Mouse (Mus musculus): ENCODE data around the gene Cdh23. TPM values are rescaled to one million over a fixed set of nuclear protein-coding genes. Genes with fewer than 3 reads are reported as not detected.

The Cdh23 gene
- polyA plus RNA-seq, 1 experiment: 2.1 TPM

DNA sequence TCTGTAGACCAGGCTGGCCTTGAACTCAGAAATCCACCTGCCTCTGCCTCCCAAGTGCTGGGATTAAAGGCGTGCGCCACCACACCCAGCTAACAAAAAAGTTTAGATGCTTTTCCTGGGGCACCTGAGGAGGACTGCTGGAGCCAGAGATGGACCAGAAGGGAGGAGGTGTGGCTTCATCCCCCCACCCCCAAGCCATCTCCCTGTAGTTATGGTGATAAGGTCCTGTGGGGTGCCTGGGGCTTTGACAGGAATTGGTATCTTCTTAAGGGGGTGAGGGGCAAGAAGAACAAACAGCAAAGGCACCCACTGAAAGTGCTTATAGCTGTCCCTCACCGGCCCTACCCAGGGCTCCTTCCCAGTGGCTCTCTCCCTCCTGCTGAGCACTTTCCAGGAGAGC is 30.6 kb upstream of the Cdh23 start:
- H3K4me2 ChIP-seq (ENCODE audit: low read depth): no peak overlapping the region
- no peak overlapping the region for H3K4me3 ChIP-seq
- no peak for TF ChIP-seq E2F4 (IDR thresholded peaks at IDR 0.05; ENCODE audit: insufficient read depth)
- TF ChIP-seq POLR2AphosphoS2 (IDR thresholded peaks at IDR 0.05; ENCODE audit: insufficient read length, low read depth): no peak
- no peak for TF ChIP-seq CEBPB (IDR thresholded peaks at IDR 0.05; ENCODE audit: insufficient read depth, poor library complexity, severe bottlenecking)
- no peak for TF ChIP-seq MAX (IDR thresholded peaks at IDR 0.05; ENCODE audit: low read depth)
- no peak for TF ChIP-seq POLR2A (IDR thresholded peaks at IDR 0.05; ENCODE audit: insufficient read length, low read depth)
- TF ChIP-seq REST (IDR thresholded peaks at IDR 0.05; ENCODE audit: insufficient read depth, insufficient read length): no peak
- no peak for TF ChIP-seq USF1 (IDR thresholded peaks at IDR 0.05; ENCODE audit: low read depth)
- TF ChIP-seq MYOG (IDR thresholded peaks at IDR 0.05; ENCODE audit: control insufficient read depth in 1 of 3, insufficient read depth in 1 of 3, insufficient read length in 2 of 3, low read depth in 2 of 3): no peak
- no peak for TF ChIP-seq TCF12 (IDR thresholded peaks at IDR 0.05; ENCODE audit: insufficient read depth, poor library complexity, severe bottlenecking)
- no peaks in the 10 kb centered on the region for H3K36me3 ChIP-seq (ENCODE audit: control insufficient read depth, insufficient read depth)
- no peaks in the 10 kb centered on the region for H3K79me2 ChIP-seq (ENCODE audit: control insufficient read depth, insufficient read depth)
- no peaks in the 10 kb centered on the region for H3K27me3 ChIP-seq (ENCODE audit: control insufficient read depth, insufficient read depth, insufficient read length)
- no peak overlapping the region for H3ac ChIP-seq (ENCODE audit: control insufficient read depth, insufficient read length)

DNA sequence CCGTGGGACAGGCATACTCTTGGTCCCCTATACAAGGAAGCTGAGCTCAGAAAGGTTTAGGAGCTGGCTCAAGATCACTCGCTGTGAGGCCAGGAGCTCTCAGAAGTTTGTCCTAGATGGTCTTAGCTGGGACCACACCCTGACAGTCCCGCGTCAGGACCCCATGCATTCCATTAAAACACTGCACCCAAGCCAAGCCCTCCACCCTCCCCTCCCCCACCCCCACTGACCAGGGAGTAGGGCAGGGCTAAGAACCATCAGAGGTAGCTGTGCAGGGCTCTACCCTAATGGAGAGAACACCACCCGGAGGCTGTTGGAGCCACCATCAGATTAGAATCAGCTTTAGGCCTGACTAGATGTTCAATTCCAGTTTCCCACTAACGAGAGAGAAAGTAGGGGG is 28.2 kb upstream of the Cdh23 start:
- no peak for TF ChIP-seq SRF (IDR thresholded peaks at IDR 0.05; ENCODE audit: control insufficient read depth, insufficient read length, low read depth)
- no peak for TF ChIP-seq USF1 (IDR thresholded peaks at IDR 0.05; ENCODE audit: low read depth)
- no peak for TF ChIP-seq POLR2A (IDR thresholded peaks at IDR 0.05; ENCODE audit: insufficient read length, low read depth)
- TF ChIP-seq REST (IDR thresholded peaks at IDR 0.05; ENCODE audit: insufficient read depth, insufficient read length): no peak
- TF ChIP-seq MYOD1 (IDR thresholded peaks at IDR 0.05; ENCODE audit: control insufficient read depth in 1 of 3, insufficient read length in 2 of 3, low read depth in 2 of 3): no peak
- no peak for TF ChIP-seq MAX (IDR thresholded peaks at IDR 0.05; ENCODE audit: low read depth)
- no peak for TF ChIP-seq TCF12 (IDR thresholded peaks at IDR 0.05; ENCODE audit: insufficient read depth, poor library complexity, severe bottlenecking)
- no peak for TF ChIP-seq TCF3 (IDR thresholded peaks at IDR 0.05; ENCODE audit: insufficient read length, low read depth)
- TF ChIP-seq E2F4 (IDR thresholded peaks at IDR 0.05; ENCODE audit: insufficient read depth): no peak
- TF ChIP-seq MYOG (IDR thresholded peaks at IDR 0.05; ENCODE audit: control insufficient read depth in 1 of 3, insufficient read depth in 1 of 3, insufficient read length in 2 of 3, low read depth in 2 of 3): no peak
- no peak for TF ChIP-seq CEBPB (IDR thresholded peaks at IDR 0.05; ENCODE audit: insufficient read depth, poor library complexity, severe bottlenecking)
- no peak for TF ChIP-seq POLR2AphosphoS2 (IDR thresholded peaks at IDR 0.05; ENCODE audit: insufficient read length, low read depth)
- Histone ChIP-seq H3ac (ENCODE audit: control insufficient read depth, insufficient read length) (no peak overlapping the region), H3K4me3 (no peak overlapping the region), H3K4me2 (ENCODE audit: low read depth) (no peak overlapping the region), H3K27me3 (ENCODE audit: control insufficient read depth, insufficient read depth, insufficient read length) (no peaks in the 10 kb centered on the region), H3K36me3 (ENCODE audit: control insufficient read depth, insufficient read depth) (no peaks in the 10 kb centered on the region), H3K79me2 (ENCODE audit: control insufficient read depth, insufficient read depth) (no peaks in the 10 kb centered on the region)

- TF ChIP-seq POLR2AphosphoS2 (IDR thresholded peaks at IDR 0.05; ENCODE audit: insufficient read length, low read depth) (no peak), TCF3 (IDR thresholded peaks at IDR 0.05; ENCODE audit: insufficient read length, low read depth) (no peak), REST (IDR thresholded peaks at IDR 0.05; ENCODE audit: insufficient read depth, insufficient read length) (no peak), SRF (IDR thresholded peaks at IDR 0.05; ENCODE audit: control insufficient read depth, insufficient read length, low read depth) (no peak), MAX (IDR thresholded peaks at IDR 0.05; ENCODE audit: low read depth) (no peak), MYOG (IDR thresholded peaks at IDR 0.05; ENCODE audit: control insufficient read depth in 1 of 3, insufficient read depth in 1 of 3, insufficient read length in 2 of 3, low read depth in 2 of 3) (no peak), USF1 (IDR thresholded peaks at IDR 0.05; ENCODE audit: low read depth) (no peak), CEBPB (IDR thresholded peaks at IDR 0.05; ENCODE audit: insufficient read depth, poor library complexity, severe bottlenecking) (no peak), POLR2A (IDR thresholded peaks at IDR 0.05; ENCODE audit: insufficient read length, low read depth) (no peak), TCF12 (IDR thresholded peaks at IDR 0.05; ENCODE audit: insufficient read depth, poor library complexity, severe bottlenecking) (no peak), E2F4 (IDR thresholded peaks at IDR 0.05; ENCODE audit: insufficient read depth) (no peak)
- Histone ChIP-seq H3ac (ENCODE audit: control insufficient read depth, insufficient read length) (no peak overlapping the region), H3K27me3 (ENCODE audit: control insufficient read depth, insufficient read depth, insufficient read length) (no peaks in the 10 kb centered on the region), H3K4me3 (no peak overlapping the region), H3K4me2 (ENCODE audit: low read depth) (no peak overlapping the region), H3K79me2 (ENCODE audit: control insufficient read depth, insufficient read depth) (no peaks in the 10 kb centered on the region), H3K36me3 (ENCODE audit: control insufficient read depth, insufficient read depth) (no peaks in the 10 kb centered on the region)
Measured at GRCm38 (mm10) chr10:60723345-60723744, 27.1 kb upstream of the Cdh23 start.

DNA sequence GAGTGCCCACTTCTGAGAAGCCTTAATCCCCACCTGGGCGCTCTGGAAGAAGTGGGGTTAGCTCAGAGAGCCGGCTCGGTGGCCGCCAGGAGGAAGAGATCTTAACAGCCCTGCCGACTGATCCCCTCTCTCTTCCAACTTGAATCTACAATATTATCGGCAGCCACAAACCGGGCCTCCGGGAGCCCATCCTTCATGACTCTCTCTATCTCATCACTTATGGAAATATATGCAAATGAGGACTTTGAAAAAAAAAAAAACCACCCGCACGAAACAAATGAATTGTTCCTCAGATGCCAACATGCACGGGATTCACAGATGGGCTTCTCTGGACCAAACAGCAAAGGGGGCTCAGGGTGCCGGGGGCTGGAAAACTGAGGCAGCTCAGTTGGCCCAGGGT is 25.4 kb upstream of the Cdh23 start:
- no peaks in the 10 kb centered on the region for H3K27me3 ChIP-seq (ENCODE audit: control insufficient read depth, insufficient read depth, insufficient read length)
- H3K4me2 ChIP-seq (ENCODE audit: low read depth): no peak overlapping the region
- no peak overlapping the region for H3ac ChIP-seq (ENCODE audit: control insufficient read depth, insufficient read length)
- no peak overlapping the region for H3K4me3 ChIP-seq
- no peaks in the 10 kb centered on the region for H3K36me3 ChIP-seq (ENCODE audit: control insufficient read depth, insufficient read depth)
- TF ChIP-seq CEBPB (IDR thresholded peaks at IDR 0.05; ENCODE audit: insufficient read depth, poor library complexity, severe bottlenecking) (no peak), POLR2AphosphoS2 (IDR thresholded peaks at IDR 0.05; ENCODE audit: insufficient read length, low read depth) (no peak), USF1 (IDR thresholded peaks at IDR 0.05; ENCODE audit: low read depth) (no peak), MAX (IDR thresholded peaks at IDR 0.05; ENCODE audit: low read depth) (no peak), REST (IDR thresholded peaks at IDR 0.05; ENCODE audit: insufficient read depth, insufficient read length) (no peak), MYOD1 (IDR thresholded peaks at IDR 0.05; ENCODE audit: control insufficient read depth in 1 of 3, insufficient read length in 2 of 3, low read depth in 2 of 3) (no peak), E2F4 (IDR thresholded peaks at IDR 0.05; ENCODE audit: insufficient read depth) (no peak), MYOG (IDR thresholded peaks at IDR 0.05; ENCODE audit: control insufficient read depth in 1 of 3, insufficient read depth in 1 of 3, insufficient read length in 2 of 3, low read depth in 2 of 3) (no peak), TCF3 (IDR thresholded peaks at IDR 0.05; ENCODE audit: insufficient read length, low read depth) (no peak), SRF (IDR thresholded peaks at IDR 0.05; ENCODE audit: control insufficient read depth, insufficient read length, low read depth) (no peak), TCF12 (IDR thresholded peaks at IDR 0.05; ENCODE audit: insufficient read depth, poor library complexity, severe bottlenecking) (no peak), POLR2A (IDR thresholded peaks at IDR 0.05; ENCODE audit: insufficient read length, low read depth) (no peak)
- no peaks in the 10 kb centered on the region for H3K79me2 ChIP-seq (ENCODE audit: control insufficient read depth, insufficient read depth)

Measured in myocyte (in vitro differentiated cells).